Mouse (Mus musculus): ENCODE measurements at regions not wholly inside any gene's neighbourhood (a gene's known extent, or its start where the extent isn't known, plus 50 kb on each side); places are given as distances from the start of the nearest gene placed in this dataset.
A peak's percentile ranks its signal among the peaks of the same experiment; 100 is the strongest.
"Not testable (repeated sequence)": the region's sequence is repeated elsewhere in the genome, so short reads cannot be mapped to it uniquely, and the experiment has no call there.

GRCm38 (mm10) chr1:157048996-157049395, 59.5 kb downstream of the Tex35 start:
- Histone ChIP-seq H3K4me2 (no peak overlapping the region), H3K9me3 (0 out of 2 replicates have a peak, but pooled peaks cover 6% of the 10 kb centered on the region), H3K27ac (replicated peaks) (no peak overlapping the region), H3K9ac (no peak overlapping the region), H3K4me1 (peaks cover 25% of the 10 kb centered on the region), H3K36me3 (no peaks in the 10 kb centered on the region), H3K4me3 (no peak overlapping the region), H3K27me3 (replicated peaks) (no peaks in the 10 kb centered on the region)
- ATAC-seq (ENCODE audit: extremely low read depth, insufficient number of reproducible peaks, low FRiP score, low TSS enrichment): no peak
- WGBS: 94% methylated on average over 3 of the region's 3 CpGs

GRCm38 (mm10) chr1:157048201-157048923, 60.1 kb downstream of the Tex35 start:
- peaks cover 25% of the 10 kb centered on the region for H3K4me1 ChIP-seq
- no peaks in the 10 kb centered on the region for H3K27me3 ChIP-seq (replicated peaks)
- H3K27ac ChIP-seq (replicated peaks): no peak overlapping the region
- WGBS: 54% methylated on average over 11 of the region's 11 CpGs
- no peak overlapping the region for H3K9ac ChIP-seq
- ATAC-seq (ENCODE audit: extremely low read depth, insufficient number of reproducible peaks, low FRiP score, low TSS enrichment): no peak
- H3K36me3 ChIP-seq: no peaks in the 10 kb centered on the region
- no peak overlapping the region for H3K4me2 ChIP-seq
- H3K4me3 ChIP-seq: no peak overlapping the region
- H3K9me3 ChIP-seq: no peaks in the 10 kb centered on the region

DNA sequence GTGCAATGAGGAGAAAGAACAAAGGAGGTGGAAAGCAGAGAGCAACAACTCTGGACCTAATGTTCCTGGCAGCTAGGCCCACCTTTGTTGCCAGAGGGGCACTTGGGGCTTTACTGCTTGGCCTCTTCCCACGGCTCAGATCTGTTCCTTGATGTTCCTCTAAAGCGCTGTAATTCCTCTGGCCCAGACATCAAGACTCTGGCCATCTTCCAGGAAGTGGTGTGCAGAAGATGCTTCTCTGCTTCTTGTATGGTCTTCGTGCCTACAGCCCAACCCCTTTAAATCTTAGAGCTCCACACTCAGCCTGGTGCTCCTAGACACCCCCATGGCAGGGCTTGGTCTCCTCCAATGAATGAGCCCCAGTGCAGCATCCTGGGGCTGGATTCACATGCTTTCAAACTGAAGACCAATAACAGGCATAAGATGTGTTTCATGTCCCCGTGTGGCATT, 60.7 kb downstream of the Tex35 start:
- Histone ChIP-seq H3K4me1 (peaks cover 25% of the 10 kb centered on the region), H3K36me3 (no peaks in the 10 kb centered on the region), H3K4me2 (no peak overlapping the region), H3K9ac (no peak overlapping the region), H3K4me3 (no peak overlapping the region), H3K27me3 (replicated peaks) (no peaks in the 10 kb centered on the region), H3K9me3 (no peaks in the 10 kb centered on the region), H3K27ac (replicated peaks) (0 out of 2 replicates have a peak overlapping the region, but pooled peaks have one; percentile 17)
- 69% methylated on average over 4 of the region's 4 CpGs for WGBS
- no peak for ATAC-seq (ENCODE audit: extremely low read depth, insufficient number of reproducible peaks, low FRiP score, low TSS enrichment)

DNA sequence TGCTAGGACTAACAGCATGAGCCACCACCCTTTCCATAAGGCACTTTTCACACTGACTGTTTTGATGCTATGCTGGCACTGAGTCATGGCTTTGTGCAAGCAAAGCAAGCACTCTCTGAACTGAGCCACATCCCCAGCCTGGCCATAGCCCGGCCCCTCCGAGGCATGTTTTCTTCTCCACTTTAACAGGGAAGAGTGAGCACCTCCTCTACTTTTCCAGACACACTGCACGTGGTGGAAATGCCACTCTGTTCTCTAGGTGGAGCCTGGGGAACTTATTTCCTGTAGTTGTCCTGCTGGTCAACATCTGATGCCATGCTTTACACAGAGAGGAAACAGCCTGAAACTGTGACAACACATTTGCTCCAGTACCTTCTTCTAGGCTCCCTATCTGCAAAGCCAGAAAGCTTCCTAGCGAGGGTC, 61.7 kb downstream of the Tex35 start:
- H3K27ac ChIP-seq (replicated peaks): peak overlapping the region; percentile 17; the same call in 1 of the 2 replicates
- no peaks in the 10 kb centered on the region for H3K36me3 ChIP-seq
- H3K4me2 ChIP-seq: no peak overlapping the region
- H3K27me3 ChIP-seq (replicated peaks): no peaks in the 10 kb centered on the region
- peaks cover 25% of the 10 kb centered on the region for H3K4me1 ChIP-seq
- peak; percentile 14; the same call in 1 of the 2 replicates for ATAC-seq (ENCODE audit: extremely low read depth, insufficient number of reproducible peaks, low FRiP score, low TSS enrichment)
- no peaks in the 10 kb centered on the region for H3K9me3 ChIP-seq
- WGBS: 59% methylated on average over 4 of the region's 4 CpGs
- H3K4me3 ChIP-seq: no peak overlapping the region
- no peak overlapping the region for H3K9ac ChIP-seq

DNA sequence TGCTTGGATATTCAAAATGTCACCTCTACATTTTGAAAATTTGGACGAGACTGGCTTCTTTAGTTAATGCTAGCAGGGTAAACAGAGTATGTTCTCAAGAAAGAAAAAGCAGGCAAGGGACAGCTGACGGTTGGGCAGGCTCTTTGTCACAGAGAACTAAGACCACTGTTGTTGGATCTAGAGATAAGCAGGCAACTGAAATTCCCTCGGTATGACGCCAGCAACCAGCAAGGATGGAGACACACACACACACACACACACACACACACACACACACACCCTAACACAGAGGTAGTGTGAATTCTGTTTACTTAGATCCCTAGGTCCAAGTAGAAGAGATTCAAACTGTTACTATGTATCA, 68.7 kb downstream of the Tex35 start:
- Histone ChIP-seq H3K27me3 (replicated peaks) (no peaks in the 10 kb centered on the region), H3K27ac (replicated peaks) (peak overlapping the region; percentile 83), H3K36me3 (no peaks in the 10 kb centered on the region), H3K4me1 (peaks cover 51% of the 10 kb centered on the region), H3K4me2 (peak overlapping the region; percentile 61), H3K9ac (peak overlapping the region; percentile 59), H3K4me3 (peak overlapping the region; percentile 24), H3K9me3 (no peaks in the 10 kb centered on the region)
- ATAC-seq (ENCODE audit: extremely low read depth, insufficient number of reproducible peaks, low FRiP score, low TSS enrichment): no peak
- WGBS: 10% methylated on average over 4 of the region's 4 CpGs

DNA sequence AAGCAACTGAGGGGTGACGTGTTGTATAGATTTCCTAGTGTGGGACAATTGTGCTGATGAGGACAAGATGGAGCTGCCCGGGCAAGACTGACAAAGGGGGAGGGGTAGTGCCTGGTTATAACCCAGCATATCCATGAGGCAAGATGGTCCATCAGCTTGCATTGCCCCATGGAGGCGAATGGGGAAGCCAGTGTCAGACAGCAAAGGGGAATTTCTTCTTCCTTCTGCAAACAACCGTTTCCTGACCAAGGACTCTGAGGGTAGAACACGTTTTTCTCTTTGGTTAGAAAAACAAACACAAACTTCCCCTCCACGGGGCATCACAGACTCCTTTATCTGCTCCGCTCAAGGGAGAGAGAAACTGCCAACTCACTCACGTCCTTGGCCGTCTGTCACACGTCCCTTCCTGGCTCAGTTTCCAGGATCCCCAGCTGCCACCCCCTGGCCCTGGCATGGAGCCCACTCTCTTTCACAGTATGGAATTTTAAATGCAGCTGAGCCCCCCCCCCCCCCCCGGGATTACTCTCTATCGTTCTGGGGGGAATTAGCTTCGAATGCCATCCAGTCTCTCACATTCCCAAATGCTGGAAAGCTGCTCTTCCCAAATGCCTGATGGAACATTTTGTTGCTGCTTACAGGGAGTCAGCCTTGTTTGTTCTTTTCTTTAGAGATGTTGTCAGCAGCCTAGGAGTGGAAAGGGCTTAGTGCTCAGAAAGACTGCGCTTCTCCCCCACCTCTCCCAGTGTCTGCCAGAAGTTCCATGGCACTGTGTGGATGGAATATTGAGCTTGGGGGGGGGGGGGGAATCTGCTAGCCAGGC, 69.3 kb downstream of the Tex35 start:
- 9% methylated on average over 14 of the region's 14 CpGs for WGBS
- Histone ChIP-seq H3K27ac (replicated peaks) (peak overlapping the region; percentile 83), H3K9ac (peak overlapping the region; percentile 59), H3K27me3 (replicated peaks) (no peaks in the 10 kb centered on the region), H3K4me1 (peaks cover 51% of the 10 kb centered on the region), H3K4me2 (peak overlapping the region; percentile 61), H3K36me3 (no peaks in the 10 kb centered on the region), H3K4me3 (peak overlapping the region; percentile 24), H3K9me3 (no peaks in the 10 kb centered on the region)
- ATAC-seq (ENCODE audit: extremely low read depth, insufficient number of reproducible peaks, low FRiP score, low TSS enrichment): peak; percentile 69; the same call in 1 of the 2 replicates

GRCm38 (mm10) chr1:157038111-157039008, 70.1 kb downstream of the Tex35 start:
- Histone ChIP-seq H3K9me3 (no peaks in the 10 kb centered on the region), H3K4me1 (peaks cover 51% of the 10 kb centered on the region), H3K27ac (replicated peaks) (peak overlapping the region; percentile 83), H3K9ac (0 out of 2 replicates have a peak overlapping the region, but pooled peaks have one; percentile 59), H3K4me2 (peak overlapping the region; percentile 61), H3K4me3 (no peak overlapping the region), H3K36me3 (no peaks in the 10 kb centered on the region), H3K27me3 (replicated peaks) (no peaks in the 10 kb centered on the region)
- ATAC-seq (ENCODE audit: extremely low read depth, insufficient number of reproducible peaks, low FRiP score, low TSS enrichment): no peak
- WGBS: 69% methylated on average over 14 of the region's 14 CpGs

DNA sequence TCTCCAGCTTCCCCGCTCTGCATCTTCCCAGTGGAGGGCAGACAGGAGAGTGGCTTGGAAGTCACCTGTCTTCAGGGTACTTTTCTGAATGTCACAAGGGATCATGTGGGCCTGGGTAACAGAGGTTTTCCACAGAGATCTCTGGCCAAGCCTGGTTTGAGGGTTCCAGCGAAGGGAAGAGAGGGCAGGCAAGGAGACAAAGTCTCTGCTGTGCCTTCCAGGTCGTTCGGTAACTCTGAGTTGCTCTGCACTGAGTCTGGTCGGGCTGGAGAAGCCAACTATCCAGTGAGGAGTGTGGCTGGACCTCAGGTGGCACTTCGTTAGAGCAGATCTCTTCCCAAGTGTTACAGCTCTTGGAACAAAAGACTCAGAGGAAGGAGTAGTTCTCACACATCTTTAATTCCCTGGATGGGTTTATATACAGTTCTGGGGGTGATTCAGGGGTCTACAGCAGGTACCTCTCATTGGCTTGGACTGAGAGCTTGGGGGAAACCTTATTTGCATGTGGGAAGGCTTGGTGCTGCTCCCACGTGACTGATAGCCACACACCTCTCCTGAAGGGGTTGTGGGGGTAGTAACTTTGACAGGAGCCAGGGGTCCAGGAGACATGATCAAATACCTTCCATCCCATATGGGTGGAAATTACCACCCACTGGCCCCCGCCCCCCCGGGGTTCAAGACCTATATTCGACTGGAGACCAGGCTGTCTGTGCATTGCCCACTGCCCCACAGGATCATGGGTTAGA, 71.1 kb downstream of the Tex35 start:
- Histone ChIP-seq H3K27ac (replicated peaks) (no peak overlapping the region), H3K4me3 (no peak overlapping the region), H3K9ac (no peak overlapping the region), H3K9me3 (no peaks in the 10 kb centered on the region), H3K27me3 (replicated peaks) (no peaks in the 10 kb centered on the region), H3K4me2 (no peak overlapping the region), H3K4me1 (peaks cover 51% of the 10 kb centered on the region), H3K36me3 (no peaks in the 10 kb centered on the region)
- no peak for ATAC-seq (ENCODE audit: extremely low read depth, insufficient number of reproducible peaks, low FRiP score, low TSS enrichment)
- 75% methylated on average over 10 of the region's 10 CpGs for WGBS

- WGBS: 36% methylated on average over 4 of the region's 4 CpGs
- Histone ChIP-seq H3K4me3 (no peak overlapping the region), H3K9ac (no peak overlapping the region), H3K9me3 (no peaks in the 10 kb centered on the region), H3K27me3 (replicated peaks) (no peaks in the 10 kb centered on the region), H3K4me2 (no peak overlapping the region), H3K27ac (replicated peaks) (no peak overlapping the region), H3K4me1 (peaks cover 51% of the 10 kb centered on the region), H3K36me3 (no peaks in the 10 kb centered on the region)
- ATAC-seq (ENCODE audit: extremely low read depth, insufficient number of reproducible peaks, low FRiP score, low TSS enrichment): no peak
These were observed 71.7 kb downstream of the Tex35 start for GRCm38 (mm10) chr1:157036779-157037178.

GRCm38 (mm10) chr1:157035221-157035620, 73.3 kb downstream of the Tex35 start:
- ATAC-seq (ENCODE audit: extremely low read depth, insufficient number of reproducible peaks, low FRiP score, low TSS enrichment): not testable (repeated sequence)
- WGBS: 92% methylated on average over 8 of the region's 8 CpGs

More at GRCm38 (mm10) chr1:157035221-157035620, 73.3 kb downstream of the Tex35 start:
- not testable (repeated sequence) for H3K27me3 ChIP-seq (replicated peaks); H3K9me3 ChIP-seq; H3K4me3 ChIP-seq; H3K9ac ChIP-seq; H3K27ac ChIP-seq (replicated peaks); H3K36me3 ChIP-seq; H3K4me2 ChIP-seq
- peaks cover 43% of the 10 kb centered on the region for H3K4me1 ChIP-seq
